Mouse (Mus musculus): Measurements from ENCODE around the gene Pnpla6.
"Not testable (repeated sequence)": the region's sequence is repeated elsewhere in the genome, so short reads cannot be mapped to it uniquely, and the experiment has no call there.

The Pnpla6 gene

DNA sequence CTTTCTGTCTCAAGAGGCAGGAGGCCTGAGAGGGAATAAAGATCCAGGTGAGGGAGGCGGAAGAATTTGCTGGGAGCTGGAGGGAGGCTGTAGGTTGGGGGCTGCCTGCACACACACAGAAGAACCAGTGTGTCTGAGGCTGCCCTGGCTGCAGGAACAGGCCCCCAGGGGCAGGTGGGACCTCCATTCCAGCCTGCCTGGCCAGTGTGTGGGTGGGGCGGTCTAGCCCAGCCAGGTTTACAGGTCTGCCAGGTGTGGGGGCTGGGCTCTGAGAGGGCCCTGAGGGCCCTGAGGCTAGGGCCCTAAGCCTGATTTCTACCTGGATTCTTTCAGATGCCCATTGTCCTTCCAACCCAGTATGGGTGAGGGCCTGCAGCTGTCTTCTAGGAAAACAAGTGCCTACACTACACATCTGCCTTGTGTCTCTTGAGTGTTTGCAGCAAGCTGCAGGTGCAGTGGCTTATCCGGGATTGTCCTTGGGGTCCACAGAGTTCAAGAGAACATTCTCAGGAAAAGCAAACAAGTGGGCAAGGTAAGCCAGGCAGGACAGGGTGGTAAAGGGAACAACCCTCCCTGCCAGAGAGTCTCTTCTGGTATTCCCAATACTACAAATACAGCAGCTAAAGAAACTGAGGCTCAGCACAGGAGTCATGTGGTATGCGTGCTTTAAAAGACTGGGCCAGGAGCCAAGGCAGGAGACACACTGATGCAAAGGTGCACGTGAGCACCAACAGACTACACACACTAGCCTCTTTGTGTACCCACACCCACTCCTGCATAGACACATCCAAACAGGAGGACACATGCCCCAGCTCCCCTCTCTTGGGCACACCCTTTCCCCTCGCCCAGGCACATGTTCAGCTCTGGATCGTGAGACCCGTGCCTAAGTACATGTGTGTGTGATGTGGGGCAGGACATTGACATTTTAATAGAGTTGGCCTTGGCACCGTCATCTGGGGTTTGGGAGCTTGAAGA, 64.5 kb downstream of the Pnpla6 start:
- no peak for DNase-seq

GRCm38 (mm10) chr8:3581961-3582360, 66.8 kb downstream of the Pnpla6 start:
- not testable (repeated sequence) for DNase-seq

- no peak for DNase-seq
Observed at GRCm38 (mm10) chr8:3586452-3586851, 71.3 kb downstream of the Pnpla6 start.

- DNase-seq = no peak
Observed at GRCm38 (mm10) chr8:3586993-3587390, 71.8 kb downstream of the Pnpla6 start, which contains the start of gene Camsap3. Camsap3 (plus strand) TSS chr8:3587293.

DNA sequence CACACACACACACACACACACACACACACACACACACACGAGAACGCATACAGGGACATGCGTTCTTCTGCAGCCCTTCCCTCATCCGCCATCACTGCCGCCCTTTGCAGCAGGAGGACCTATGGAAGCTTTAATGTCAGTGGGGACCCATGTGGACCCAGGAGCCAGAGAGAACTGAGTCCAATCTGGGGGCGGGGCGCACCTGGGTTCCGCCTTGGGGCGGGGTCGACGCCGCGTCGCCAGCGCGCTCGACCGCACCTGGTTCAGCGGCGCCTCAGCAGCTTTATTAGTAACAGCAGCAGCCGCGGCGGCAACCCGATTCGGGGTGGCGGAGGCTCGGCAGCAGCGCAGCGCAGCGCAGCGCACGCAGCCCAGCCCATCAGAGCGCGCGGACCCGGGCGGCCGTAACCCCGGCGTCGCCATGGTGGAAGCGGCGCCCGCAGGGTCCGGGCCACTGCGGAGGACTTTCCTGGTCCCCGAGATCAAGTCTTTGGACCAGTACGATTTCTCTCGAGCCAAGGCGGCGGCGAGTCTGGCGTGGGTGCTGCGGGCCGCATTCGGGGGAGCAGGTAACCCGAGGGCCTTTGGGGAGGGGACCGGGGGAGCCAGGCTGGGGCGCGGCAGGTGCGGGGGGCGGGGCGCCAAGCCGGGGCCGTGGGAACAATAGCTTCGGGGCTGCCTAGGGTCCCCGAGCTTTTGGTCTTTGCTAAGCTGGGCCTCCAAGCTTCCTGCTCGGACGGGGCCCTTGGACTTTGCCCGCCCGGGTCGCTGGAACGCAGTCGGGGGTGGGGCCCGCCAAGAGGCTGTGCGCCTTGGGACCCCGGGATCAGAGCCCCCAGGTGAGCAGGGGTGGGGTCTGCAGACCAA, 72.4 kb downstream of the Pnpla6 start:
- peak; percentile 45 for DNase-seq

GRCm38 (mm10) chr8:3588258-3588633, 73.1 kb downstream of the Pnpla6 start:
- DNase-seq = no peak

DNA sequence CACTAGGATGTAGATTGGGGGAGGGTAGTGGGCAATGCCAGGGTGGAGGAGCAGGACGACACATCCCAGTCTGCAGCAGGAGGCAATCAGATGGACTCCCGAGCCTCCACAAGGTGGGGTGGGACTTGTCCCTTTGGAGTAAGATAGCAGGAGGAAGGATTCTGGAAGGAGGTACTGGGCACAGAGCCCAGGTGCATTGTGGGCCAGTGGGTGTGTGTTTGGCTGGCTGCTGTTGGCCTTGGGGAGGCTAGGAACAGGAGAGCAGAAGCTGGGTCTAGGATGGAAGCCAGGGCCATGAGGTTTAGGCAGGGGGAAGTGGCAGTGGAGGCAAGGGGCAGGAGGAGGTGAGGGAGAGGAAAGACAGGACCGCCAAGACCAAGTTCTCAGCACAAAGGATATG, 78.3 kb downstream of the Pnpla6 start:
- DNase-seq = no peak
